Mouse (Mus musculus) midbrain, embryonic 16.5 days (tissue): ENCODE measurements around the gene Tbc1d9b. TPM values are rescaled to one million over a fixed set of nuclear protein-coding genes. Genes with fewer than 3 reads are reported as not detected.

Experiments used
- ATAC-seq: fragments of 200-750 bp; cut with Nextera tagmentation; 2 replicates; pipeline ENCODE4 v1.8.0; 2017; ENCODE audit warnings: moderate TSS enrichment
- H3K27ac ChIP-seq: fragments of 300-500 bp; sonication (generic); 2 replicates; pipeline ENCODE4 v1.5.1; 2014; ENCODE audit warnings: mild to moderate bottlenecking, low read length, mixed read lengths
- H3K27me3 ChIP-seq: fragments of 300-500 bp; sonication (generic); 2 replicates; pipeline ENCODE4 v1.6.1; 2014; ENCODE audit warnings: low read depth, low read length, mixed read lengths; ENCODE audit not compliant: control insufficient read depth, insufficient read depth
- H3K36me3 ChIP-seq: fragments of 300-500 bp; sonication (generic); 2 replicates; pipeline ENCODE4 v1.6.1; 2014; ENCODE audit warnings: mild to moderate bottlenecking, low read length, moderate library complexity, mixed read lengths; ENCODE audit not compliant: control insufficient read depth, insufficient read depth
- H3K4me1 ChIP-seq: fragments of 300-500 bp; sonication (generic); 2 replicates; pipeline ENCODE4 v1.6.1; 2014; ENCODE audit warnings: mild to moderate bottlenecking, low read length, mixed read lengths; ENCODE audit not compliant: control insufficient read depth, insufficient read depth
- H3K4me2 ChIP-seq: fragments of 300-500 bp; sonication (generic); 2 replicates; pipeline ENCODE4 v1.6.1; 2014; ENCODE audit warnings: mild to moderate bottlenecking, low read length, mixed read lengths
- H3K4me3 ChIP-seq: fragments of 300-500 bp; sonication (generic); 2 replicates; pipeline ENCODE4 v1.5.1; 2014; ENCODE audit warnings: low read depth, mild to moderate bottlenecking, low read length, moderate library complexity, mixed read lengths
- H3K9ac ChIP-seq: fragments of 300-500 bp; sonication (generic); 2 replicates; pipeline ENCODE4 v1.6.1; 2014; ENCODE audit warnings: low read depth, low read length, mixed read lengths
- H3K9me3 ChIP-seq: fragments of 300-500 bp; sonication (generic); replicated peaks from 2 replicates; pipeline ENCODE4 v1.6.1; 2014; ENCODE audit warnings: mild to moderate bottlenecking, low read length, mixed read lengths; ENCODE audit not compliant: control insufficient read depth, poor library complexity, severe bottlenecking
- WGBS: fragments of 180-500 bp; shearing (Covaris S2); extraction: QIAGEN DNeasy Blood & Tissue Kit; methylation state at CpG from one replicate; pipeline ENCODE4 v1.1.7; 2014; 5-methylcytosine and 5-hydroxymethylcytosine counted together
- polyA plus RNA-seq: library from polyadenylated mRNA; unstranded; fragments of >200 nt; fragmentation: Nextera tagmentation; extraction: Ambion mirVana; gene quantifications from 2 replicates; pipeline ENCODE4 v1.2.1, GENCODE M21; 2015

Gene Tbc1d9b
- 38.3 and 38.4 TPM in 2 replicates for polyA plus RNA-seq

DNA sequence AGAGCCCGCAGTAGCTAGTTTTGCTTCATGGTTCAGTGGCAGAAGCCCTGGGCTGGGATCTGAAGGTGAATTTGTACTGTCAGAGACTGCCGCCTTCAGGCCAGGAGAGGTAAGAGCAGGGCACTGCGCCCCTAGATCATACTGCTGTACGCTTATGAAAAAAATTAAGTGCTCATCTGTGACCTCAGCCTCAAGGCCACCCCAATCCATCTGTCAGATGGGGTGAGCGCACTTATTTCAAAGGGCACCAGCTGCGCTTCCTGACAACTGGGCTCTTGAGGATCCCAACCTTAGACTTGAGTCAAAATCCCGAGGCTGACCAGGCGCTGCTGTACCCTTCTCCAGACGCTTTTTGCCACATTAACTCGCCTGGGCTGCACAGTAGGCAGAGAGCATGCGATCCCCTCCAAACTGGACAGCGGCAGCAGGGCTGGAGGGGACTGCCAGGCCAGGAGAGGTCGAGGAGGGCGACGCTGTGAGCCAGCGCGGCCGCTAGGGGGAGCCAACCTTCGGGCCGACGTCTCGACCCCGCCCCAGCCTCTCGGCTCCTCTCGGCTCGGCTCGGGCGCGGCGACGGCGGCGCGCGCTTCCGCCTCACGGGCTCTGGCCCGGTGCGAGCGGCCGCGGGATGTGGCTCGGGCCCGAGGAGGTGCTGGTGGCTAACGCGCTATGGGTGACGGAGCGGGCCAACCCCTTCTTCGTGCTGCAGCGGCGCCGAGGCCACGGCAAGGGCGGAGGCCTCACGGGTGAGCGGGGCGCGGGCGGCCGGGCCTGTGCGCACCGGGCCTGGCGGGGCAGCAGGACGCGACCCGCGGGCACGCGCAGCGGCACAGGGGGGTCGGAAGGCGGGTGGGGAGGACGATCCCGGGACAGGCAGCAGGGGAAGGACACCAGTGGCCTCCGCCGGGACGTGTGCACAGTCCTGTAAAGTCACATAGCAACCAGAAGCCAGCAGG is at the start of gene Tbc1d9b:
Tbc1d9b (plus strand) TSS at position 586 of the 956 bp plus-strand sequence.
- under 1% methylated on average over 70 of the region's 77 CpGs for WGBS

DNA sequence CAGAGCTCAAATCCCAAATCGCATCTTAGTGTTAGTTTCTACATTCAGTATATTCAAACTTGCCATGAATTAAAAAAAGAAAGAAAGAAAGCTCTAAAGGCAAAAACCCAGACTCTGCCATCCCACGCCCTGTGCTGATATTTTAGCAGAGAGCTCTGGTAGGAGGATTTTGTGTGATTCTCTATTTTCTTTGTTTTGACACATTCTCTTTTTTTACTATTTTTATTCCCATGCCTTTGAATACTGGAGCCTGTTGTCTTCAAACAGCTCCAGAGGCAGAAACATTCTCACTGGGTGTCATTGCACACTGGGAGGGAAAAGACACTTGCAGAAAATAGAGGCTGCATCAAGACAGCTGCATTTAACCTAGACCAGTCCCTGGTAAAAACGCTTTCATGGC is 45.0 kb upstream of the Tbc1d9b start:
- 86% methylated on average over 3 of the region's 3 CpGs for WGBS
- no peak for ATAC-seq
- Histone ChIP-seq H3K4me2 (no peak overlapping the region), H3K4me1 (peaks cover 4% of the 10 kb centered on the region), H3K9me3 (no peaks in the 10 kb centered on the region), H3K4me3 (no peak overlapping the region), H3K27ac (no peak overlapping the region), H3K27me3 (no peaks in the 10 kb centered on the region), H3K36me3 (peaks cover 11% of the 10 kb centered on the region), H3K9ac (no peak overlapping the region)

More for the DNA sequence above, at the start of gene Tbc1d9b:
- Histone ChIP-seq H3K9me3 (no peaks in the 10 kb centered on the region), H3K27ac (peak within 1 kb of the TSS; percentile 93), H3K9ac (peak within 1 kb of the TSS; percentile 100), H3K4me1 (peaks cover 14% of the 10 kb centered on the region), H3K27me3 (no peaks in the 10 kb centered on the region), H3K36me3 (no peaks in the 10 kb centered on the region; the same call in 1 of the 2 replicates), H3K4me2 (peak within 1 kb of the TSS; percentile 77), H3K4me3 (peak within 1 kb of the TSS; percentile 90)
- ATAC-seq: peak; percentile 94

DNA sequence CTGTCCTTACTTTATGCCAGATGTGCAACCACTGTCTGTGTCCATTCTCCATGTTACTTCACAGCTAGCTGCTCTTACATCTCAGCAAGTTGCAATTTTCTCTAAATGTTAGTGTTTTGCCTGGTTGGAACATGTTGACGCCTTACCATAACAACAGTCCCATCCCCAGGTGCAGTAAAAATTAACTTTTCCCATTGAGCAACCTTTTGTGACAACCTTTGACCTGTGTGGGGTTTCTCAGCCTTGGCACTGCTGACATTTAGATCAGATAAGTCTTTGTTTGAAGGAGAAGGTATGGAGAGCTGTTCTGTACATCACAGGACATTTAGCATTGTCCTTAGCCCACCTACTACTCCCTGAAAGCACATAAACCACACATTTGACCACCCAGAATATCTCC is 41.4 kb upstream of the Tbc1d9b start:
- Histone ChIP-seq H3K4me1 (peaks cover 4% of the 10 kb centered on the region), H3K4me2 (no peak overlapping the region), H3K27me3 (no peaks in the 10 kb centered on the region), H3K9ac (no peak overlapping the region), H3K9me3 (no peaks in the 10 kb centered on the region), H3K36me3 (peaks cover 16% of the 10 kb centered on the region), H3K4me3 (no peak overlapping the region), H3K27ac (no peak overlapping the region)
- 88% methylated on average over 1 of the region's 1 CpGs for WGBS
- no peak for ATAC-seq

DNA sequence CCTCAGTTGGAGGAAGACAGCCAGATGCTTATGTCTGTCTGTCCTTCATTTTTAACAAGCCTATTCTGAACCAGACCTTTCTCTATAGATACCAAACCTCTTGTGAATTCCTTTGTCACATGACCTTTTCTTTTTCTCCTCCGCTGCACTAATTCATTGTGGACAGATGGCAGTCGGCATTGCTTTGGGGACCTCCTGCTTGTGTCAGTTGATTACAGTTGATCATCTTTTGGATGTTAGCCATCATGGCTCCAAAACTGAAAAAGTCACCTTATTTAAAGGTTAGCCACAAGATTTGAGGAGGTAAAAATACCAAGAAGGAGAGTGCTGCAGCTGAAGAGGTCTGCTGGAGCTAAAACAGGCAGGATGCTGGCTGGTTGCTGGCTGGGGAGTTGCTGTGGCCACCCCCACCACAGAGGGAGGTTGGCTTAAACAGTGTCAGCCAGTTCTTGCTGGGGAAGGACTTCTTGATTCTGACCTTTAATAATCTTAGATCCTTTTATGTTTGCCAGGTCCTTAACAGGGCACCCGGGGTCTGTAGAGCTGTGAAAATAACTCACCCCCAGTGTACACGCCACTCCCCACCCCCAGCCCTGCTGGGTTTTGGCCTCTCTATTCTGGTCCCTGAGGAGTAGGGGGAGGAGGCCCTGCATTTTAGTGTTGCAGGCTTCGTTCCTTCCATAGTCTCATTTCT is 40.1 kb upstream of the Tbc1d9b start:
- Histone ChIP-seq H3K4me3 (no peak overlapping the region), H3K27ac (peak overlapping the region; percentile 41; the same call in 1 of the 2 replicates), H3K27me3 (no peaks in the 10 kb centered on the region), H3K9ac (no peak overlapping the region), H3K36me3 (peaks cover 21% of the 10 kb centered on the region), H3K4me2 (no peak overlapping the region), H3K4me1 (peaks cover 4% of the 10 kb centered on the region), H3K9me3 (no peaks in the 10 kb centered on the region)
- no peak for ATAC-seq
- 42% methylated on average over 5 of the region's 5 CpGs for WGBS

DNA sequence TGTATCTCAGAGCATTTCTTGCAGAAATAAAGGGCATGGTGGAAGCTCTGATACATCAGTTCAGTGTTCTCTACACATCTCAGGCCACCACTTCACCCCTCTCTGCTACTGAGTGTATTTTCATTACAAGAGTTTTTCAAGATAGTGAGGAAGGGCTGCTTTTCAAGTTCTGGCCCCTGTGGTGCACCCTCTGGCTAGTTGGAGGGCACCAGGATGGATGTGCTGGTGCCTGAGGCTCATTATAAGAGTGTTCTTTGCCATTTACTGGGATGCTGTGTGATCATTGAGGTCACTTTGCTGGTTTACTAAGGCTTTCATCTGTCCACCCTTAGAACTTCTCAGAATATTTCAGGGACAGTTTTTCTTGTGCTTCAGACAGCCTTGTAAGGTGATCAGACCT is 39.5 kb upstream of the Tbc1d9b start:
- Histone ChIP-seq H3K4me2 (no peak overlapping the region), H3K9ac (no peak overlapping the region), H3K4me3 (no peak overlapping the region), H3K4me1 (peaks cover 4% of the 10 kb centered on the region), H3K27ac (peak overlapping the region; percentile 41; the same call in 1 of the 2 replicates), H3K9me3 (no peaks in the 10 kb centered on the region), H3K27me3 (no peaks in the 10 kb centered on the region), H3K36me3 (peaks cover 21% of the 10 kb centered on the region)
- no peak for ATAC-seq

DNA sequence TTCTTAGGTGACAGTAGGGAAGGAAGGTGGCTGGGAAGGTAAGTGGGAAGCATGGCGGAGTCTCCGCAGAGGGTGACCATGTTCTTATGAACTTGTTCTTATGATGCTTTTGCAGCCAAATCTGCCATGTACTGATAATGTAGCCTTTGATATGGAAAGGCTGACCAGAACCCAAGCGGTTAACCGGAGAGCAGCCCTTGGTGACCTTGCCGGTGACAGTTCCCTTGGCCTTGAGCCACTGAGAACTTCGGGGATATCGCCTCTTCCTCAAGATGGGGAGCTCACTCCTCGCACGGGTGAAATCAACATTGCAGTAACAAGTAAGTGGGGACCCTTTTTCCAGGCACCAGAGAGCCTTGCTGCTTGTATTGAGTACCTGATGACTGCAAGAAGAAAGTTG is 35.5 kb upstream of the Tbc1d9b start:
- WGBS: 91% methylated on average over 9 of the region's 9 CpGs
- no peaks in the 10 kb centered on the region for H3K9me3 ChIP-seq
- peaks cover 22% of the 10 kb centered on the region for H3K36me3 ChIP-seq
- H3K9ac ChIP-seq: no peak overlapping the region
- no peak overlapping the region for H3K4me2 ChIP-seq
- no peak for ATAC-seq
- no peak overlapping the region for H3K4me3 ChIP-seq
- peaks cover 3% of the 10 kb centered on the region for H3K4me1 ChIP-seq
- no peak overlapping the region for H3K27ac ChIP-seq
- no peaks in the 10 kb centered on the region for H3K27me3 ChIP-seq

DNA sequence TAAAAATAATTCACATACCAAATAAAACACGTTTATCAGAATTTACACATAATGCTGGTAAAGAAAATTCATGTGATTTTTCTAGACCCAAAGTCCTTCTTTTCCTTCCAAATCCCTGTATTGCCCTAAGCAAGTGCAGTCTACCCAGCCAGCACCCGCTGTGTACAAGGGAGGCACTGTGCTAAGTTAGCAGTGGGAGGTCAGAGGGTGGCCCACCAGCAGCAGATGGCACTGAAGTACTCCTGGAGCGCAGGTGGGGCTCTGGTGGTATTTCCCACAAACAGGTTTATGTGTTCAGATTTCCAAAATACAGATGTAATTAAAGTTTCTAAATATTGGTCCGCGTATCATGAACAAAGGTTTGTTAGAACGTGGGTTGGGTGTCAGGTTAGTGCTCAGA is 34.1 kb upstream of the Tbc1d9b start:
- no peak for ATAC-seq
- 95% methylated on average over 6 of the region's 6 CpGs for WGBS
- no peak overlapping the region for H3K4me3 ChIP-seq
- H3K4me2 ChIP-seq: no peak overlapping the region
- H3K27ac ChIP-seq: no peak overlapping the region
- H3K4me1 ChIP-seq: no peaks in the 10 kb centered on the region
- H3K36me3 ChIP-seq: peaks cover 22% of the 10 kb centered on the region
- H3K27me3 ChIP-seq: no peaks in the 10 kb centered on the region
- no peaks in the 10 kb centered on the region for H3K9me3 ChIP-seq
- no peak overlapping the region for H3K9ac ChIP-seq

DNA sequence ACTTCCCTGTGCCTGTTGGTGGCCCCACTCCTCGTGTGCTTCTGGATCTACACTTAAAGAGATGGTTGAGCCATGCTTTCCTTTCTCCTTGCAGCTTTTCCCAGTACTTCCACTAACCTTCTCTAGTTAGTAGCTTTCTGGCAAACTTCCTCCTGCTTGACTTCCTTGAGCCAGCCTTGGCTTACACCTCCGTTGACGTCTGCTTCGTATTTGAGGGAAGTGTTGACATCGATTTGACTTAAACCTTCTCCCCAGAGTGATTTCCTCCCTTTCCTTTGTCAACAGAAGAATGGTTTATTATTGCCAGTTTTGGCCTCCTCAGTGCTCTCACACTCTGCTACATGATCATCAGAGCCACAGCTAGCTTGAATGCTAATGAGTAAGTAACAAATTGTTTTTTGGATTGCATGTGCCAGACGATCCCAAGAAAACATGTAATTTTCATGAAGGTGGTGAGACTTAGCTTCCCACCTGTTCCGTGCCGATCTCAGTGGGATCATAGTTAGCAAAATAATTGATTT is 32.2 kb upstream of the Tbc1d9b start:
- Histone ChIP-seq H3K9ac (no peak overlapping the region), H3K4me1 (no peaks in the 10 kb centered on the region), H3K27me3 (no peaks in the 10 kb centered on the region), H3K4me3 (no peak overlapping the region), H3K9me3 (no peaks in the 10 kb centered on the region), H3K36me3 (peaks cover 19% of the 10 kb centered on the region), H3K4me2 (no peak overlapping the region), H3K27ac (no peak overlapping the region)
- no peak for ATAC-seq
- WGBS: 87% methylated on average over 8 of the region's 8 CpGs

DNA sequence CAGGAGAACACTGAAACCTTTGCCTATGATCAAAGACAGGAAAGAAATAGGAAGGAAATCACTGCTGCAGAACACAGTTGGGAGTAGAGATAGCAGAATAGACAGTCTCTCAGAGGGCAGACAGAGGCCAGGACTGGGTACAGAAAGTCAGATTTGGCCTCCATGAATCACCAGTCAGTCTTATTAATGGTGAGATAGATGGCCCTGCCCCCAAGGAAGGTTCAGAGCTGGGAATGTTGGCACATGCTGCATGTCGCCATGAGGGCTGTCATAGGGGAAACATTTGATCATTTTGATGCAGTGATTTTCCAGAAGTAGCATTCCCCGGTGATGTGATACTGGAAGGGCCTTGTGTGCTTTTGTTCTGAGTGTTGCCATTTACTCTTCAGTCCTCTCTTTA is 31.5 kb upstream of the Tbc1d9b start:
- H3K27me3 ChIP-seq: no peaks in the 10 kb centered on the region
- no peak overlapping the region for H3K27ac ChIP-seq
- no peaks in the 10 kb centered on the region for H3K9me3 ChIP-seq
- no peak for ATAC-seq
- H3K9ac ChIP-seq: no peak overlapping the region
- 81% methylated on average over 2 of the region's 2 CpGs for WGBS
- H3K4me2 ChIP-seq: no peak overlapping the region
- peaks cover 17% of the 10 kb centered on the region for H3K36me3 ChIP-seq
- H3K4me3 ChIP-seq: no peak overlapping the region
- no peaks in the 10 kb centered on the region for H3K4me1 ChIP-seq
